Mouse (Mus musculus) left cerebral cortex, postnatal 25 days (tissue): ENCODE measurements around the gene Naif1. TPM values are rescaled to one million over a fixed set of nuclear protein-coding genes. Genes with fewer than 3 reads are reported as not detected.

Source experiments
- DNase-seq, 2 experiments: peaks; one replicate each; pipeline ENCODE4 v3.0.0; 2022; ENCODE audit warnings: low spot score in 2 of 2, mixed read lengths in 1 of 2
- intact Hi-C: fragments of 180-260 bp; cut with DNase I; formaldehyde crosslinking; loops from one replicate; pipeline ENCODE4 v1.15.1; 2025
- total RNA-seq, 2 experiments: library from RNA; stranded (reverse); gene quantifications; 2 replicates each; pipeline ENCODE4 v1.2.3; 2021

The Naif1 gene
- total RNA-seq, 2 experiments from 2014 or later = 4.2 TPM

DNA sequence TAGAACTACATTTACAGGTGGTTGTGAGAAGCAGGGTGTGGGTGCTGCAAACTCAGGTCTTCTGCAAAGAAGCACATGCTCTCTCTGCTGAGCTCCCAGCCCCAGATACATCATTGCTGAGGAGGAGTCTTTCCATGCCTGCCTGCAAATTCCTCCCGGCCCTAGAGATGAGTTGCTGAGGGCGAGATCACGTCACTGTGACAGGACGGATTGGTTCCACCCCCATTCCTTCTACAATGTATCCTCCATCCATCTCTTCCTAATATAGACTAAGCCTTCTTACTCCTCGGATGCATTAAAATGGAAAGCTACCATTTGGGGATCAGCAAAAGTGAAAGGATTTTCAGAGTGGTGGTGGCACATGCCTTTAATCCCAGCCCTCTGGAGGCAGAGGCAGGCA is 24.7 kb upstream of the Naif1 start:
- intact Hi-C loops = no loop called here
- DNase-seq = peak in 1 of 2 experiments; percentile 85

- no peak for DNase-seq
- intact Hi-C loops = no loop called here
Measured at GRCm38 (mm10) chr2:32426141-32426540, 24.1 kb upstream of the Naif1 start.

DNA sequence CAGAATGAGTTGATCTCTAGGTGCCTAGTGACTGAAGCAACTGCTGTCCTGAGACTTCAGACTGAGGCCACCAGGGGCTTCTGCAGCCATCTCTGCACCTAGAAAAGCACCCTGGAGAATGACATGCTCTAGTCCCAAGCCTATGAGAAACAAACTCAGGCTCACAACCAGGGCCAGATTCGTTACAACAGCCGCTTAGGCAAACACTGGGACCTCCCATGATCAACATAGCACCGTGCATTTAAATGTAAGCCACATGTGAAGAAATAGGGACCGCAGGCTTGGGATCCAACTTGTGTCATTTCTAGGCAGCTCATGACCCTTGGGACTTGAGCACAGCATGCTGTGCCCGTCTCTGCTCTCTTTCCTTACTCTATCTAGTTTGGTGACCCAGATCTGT is 22.5 kb upstream of the Naif1 start:
- intact Hi-C loops = no loop called here
- DNase-seq = no peak

DNA sequence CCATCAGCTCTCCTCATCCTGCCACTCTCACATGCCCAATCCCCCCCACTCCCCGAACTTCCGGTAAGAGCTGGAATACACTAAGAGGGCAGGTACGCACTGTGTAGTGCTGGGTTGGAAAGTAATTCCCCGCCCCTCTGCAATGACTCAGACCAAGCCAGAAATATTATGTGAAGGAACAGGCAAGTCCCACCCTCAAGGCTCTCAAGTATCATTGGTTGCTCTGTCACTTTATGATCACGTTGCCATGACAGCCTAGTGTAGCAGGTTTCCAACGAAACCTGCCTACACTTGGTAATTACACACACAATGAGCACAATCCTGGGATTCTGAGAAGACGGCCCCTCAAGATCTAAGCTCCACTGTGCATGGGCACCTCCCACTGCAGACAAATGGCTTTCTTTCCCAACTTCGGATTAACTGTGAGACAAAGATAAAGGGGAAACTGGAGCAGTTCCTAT is 22.0 kb upstream of the Naif1 start:
- DNase-seq = peak; percentile 75 to 91

DNA sequence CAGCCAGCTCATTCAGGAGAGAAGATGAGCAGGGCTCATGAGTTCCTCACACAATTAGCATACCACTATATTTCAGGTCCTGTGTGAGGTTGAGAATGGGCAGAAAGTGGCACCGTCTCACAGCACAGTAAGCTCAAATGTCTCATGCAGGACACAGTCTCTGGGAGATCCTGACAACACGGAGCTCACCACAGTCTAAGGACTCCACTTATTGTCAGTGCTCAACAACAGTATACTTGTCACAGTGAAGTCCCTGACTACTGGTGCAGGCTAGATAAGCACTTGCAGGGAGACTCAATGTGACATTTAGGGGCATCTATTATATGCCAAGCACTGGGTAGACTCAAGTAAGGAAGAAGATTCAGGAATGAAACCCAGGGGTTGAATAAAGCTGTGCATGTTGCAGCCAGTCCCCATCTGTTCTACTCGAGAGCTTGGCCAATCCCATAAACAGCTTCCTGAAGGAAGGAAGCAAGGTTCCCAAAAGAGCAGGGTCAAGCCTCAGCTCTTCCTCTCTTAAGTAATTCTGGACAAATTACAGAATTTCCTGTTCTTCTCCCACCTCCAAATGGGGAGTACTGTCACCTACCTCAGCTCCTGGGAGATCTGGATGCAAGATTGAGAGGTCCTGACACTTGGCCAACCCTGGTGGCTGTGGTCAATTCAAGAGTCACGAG is 20.9 kb upstream of the Naif1 start:
- DNase-seq = no peak
- intact Hi-C loops = no loop called here

More for the DNA sequence above, 22.0 kb upstream of the Naif1 start:
- intact Hi-C loops = no loop called here

DNA sequence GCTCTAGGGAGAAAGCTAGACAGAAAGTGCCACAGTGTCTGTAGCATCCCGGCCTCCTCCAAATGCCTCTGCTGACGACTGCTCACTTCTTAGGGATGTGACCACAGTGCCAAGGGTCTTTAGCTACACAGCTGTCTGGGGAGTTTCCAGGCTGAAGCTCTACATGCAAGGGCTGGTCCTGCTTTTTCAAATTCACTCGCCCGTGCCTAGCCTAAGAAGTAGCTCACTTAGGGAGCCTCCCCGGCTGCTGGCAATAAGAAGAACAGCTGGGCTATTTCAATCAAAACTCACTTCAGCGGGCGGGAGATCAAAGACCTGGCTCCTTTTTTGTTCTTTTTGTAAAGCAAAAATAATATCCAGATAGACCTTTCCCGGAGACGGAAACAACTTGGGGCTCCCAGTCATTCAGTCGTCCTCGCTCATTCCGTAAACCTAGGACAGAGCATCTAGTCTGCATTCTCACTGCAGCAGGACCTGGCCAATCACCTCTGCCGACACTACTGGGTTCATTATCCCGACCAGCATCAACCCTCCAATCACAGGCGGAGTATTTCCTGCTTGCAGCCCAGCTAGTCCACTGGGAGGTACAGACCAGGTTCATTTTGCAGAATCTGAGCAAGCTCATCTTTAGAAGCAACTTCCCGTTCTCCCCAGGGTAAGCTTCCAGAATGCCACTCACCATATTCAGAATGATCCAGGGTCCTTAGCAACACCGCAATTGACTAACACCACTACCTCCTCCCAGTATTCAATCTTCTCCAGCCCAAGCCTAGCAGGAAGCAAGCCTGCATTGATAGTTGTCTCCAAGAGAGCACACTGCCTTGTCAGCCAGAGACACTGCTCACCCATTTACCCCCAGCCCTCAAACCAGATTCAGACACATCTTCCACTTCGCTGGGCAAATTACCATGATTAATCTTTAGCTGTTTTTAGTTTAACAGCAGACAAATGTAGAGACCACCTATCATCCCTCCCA is 19.3 kb upstream of the Naif1 start:
- DNase-seq = peak; percentile 87 to 97
- intact Hi-C loops = loop anchor here (2.0 kb wide), 2 partner anchors 20 to 56 kb away; partner anchors contain the start of genes Naif1 and Slc25a25

DNA sequence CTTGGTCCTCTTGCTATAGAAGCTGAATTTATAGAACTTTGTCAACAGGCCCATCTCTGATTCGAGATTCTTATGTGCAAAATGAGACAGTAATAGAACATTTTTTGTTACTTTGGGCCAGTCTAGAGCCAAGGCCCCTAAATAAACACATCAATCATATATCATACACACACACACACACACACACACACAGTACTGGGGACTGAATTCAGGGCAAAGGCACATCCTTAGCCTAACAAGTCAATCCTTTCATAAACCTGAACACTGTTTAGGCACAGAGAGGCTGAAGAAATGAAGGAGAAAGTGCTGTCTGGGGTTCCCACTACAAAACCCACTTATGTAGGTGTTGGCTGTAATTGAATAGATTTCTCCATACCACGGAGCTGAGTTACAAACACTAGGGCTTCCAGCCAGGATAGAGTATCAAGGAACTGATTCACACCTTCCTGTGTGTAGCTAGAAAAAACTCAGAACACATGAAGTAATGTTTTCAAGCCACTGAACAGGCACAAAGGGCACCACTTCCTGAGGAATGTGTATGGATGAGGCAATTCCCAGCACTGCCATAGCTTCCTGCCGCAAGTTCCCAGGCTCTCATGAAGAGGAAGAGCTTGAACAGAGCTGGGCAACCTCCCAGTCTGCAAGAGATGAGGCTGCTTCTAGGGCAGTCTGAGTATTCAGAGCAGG is 13.4 kb upstream of the Naif1 start:
- DNase-seq = no peak
- intact Hi-C loops = no loop called here

DNA sequence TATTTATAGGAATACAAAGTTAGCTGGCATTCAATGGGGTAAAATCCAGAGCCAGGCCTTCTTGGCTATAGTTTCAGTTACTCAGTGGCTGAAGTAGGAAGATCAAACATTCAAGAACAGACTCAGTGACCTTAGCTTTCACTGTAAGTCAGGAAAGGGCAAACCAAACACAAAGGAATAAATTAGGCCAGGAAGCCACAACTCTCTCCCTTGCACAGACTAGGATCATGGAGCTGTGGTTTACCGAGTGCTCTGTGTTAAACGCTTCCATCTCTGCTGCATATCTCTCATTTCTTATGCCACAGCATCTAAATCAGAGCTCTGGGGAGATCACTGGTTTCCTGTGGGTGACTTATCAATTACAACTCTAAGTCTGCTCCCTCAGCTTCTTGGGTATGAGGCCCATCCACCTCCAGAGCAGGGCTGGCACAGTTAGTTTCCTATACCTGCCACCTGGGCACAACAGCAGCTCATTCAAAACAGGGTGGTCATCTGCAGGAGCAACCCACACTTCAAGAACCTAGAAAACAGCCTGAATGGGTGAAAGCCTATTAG is 12.6 kb upstream of the Naif1 start:
- DNase-seq = no peak
- intact Hi-C loops = no loop called here

DNA sequence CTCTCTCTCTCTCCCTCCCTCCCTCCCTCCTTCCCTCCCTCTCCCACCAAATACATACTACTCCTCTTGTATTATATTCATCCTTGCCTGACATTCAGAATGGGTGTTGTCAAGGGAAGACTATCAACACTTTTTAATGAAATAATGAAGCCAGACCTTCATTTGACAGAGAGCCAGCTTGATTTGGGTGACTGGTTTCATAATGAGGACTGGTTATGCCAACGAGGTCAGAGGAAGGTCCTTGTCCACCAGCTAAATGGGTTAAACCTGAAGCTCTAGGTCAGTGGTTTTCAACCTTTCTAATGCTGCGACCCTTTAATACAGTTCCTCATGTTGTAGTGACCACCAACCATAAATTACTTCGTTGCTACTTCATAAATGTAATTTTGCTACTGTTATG is 11.5 kb upstream of the Naif1 start:
- no peak for DNase-seq
- intact Hi-C loops = no loop called here

- intact Hi-C loops = no loop called here
- no peak for DNase-seq
Measured at GRCm38 (mm10) chr2:32439177-32439576, 11.1 kb upstream of the Naif1 start.

- intact Hi-C loops = no loop called here
- DNase-seq = no peak
Measured at GRCm38 (mm10) chr2:32440164-32440563, 10.1 kb upstream of the Naif1 start.

DNA sequence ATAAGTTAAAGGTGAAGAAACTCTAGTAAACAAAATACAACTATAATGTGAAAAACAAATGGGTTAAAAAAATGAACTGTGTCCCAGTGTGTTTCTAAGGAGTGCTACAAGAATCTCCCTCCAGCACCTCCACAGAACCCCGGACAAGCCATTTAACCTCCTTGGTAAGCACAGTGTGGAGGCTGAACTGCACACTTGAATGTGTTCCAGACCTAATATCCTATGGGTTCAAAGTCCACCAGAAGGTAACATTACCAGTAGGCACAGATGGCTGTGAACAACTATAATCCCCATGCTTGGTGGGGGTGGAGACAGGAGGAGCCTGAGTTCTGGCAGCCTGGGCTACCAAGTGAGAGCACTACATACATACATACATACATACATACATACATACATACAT is 9.6 kb upstream of the Naif1 start:
- DNase-seq = no peak
- intact Hi-C loops = no loop called here

DNA sequence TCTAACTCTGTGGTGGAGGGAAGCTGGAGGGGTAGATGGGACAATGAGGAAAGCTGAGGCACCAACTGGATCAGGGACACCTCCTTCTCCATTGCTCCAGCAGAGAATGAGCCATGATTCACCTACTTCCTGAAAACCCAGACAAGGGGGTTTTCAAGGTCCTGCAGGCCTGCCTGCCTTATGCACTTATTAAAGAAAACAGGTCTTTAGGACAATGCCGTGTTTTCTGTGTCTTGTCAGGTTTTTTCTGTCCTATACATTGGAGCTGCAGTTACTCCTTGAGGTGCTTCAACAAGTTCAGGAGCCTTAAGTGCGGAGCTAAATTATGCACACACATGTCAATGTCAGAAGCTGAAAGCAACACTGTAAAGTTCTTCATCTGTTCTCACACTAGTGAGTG is 8.7 kb upstream of the Naif1 start:
- intact Hi-C loops = no loop called here
- DNase-seq = no peak

GRCm38 (mm10) chr2:32445535-32445934 is 4.7 kb upstream of the Naif1 start:
- intact Hi-C loops = no loop called here
- DNase-seq = no peak

DNA sequence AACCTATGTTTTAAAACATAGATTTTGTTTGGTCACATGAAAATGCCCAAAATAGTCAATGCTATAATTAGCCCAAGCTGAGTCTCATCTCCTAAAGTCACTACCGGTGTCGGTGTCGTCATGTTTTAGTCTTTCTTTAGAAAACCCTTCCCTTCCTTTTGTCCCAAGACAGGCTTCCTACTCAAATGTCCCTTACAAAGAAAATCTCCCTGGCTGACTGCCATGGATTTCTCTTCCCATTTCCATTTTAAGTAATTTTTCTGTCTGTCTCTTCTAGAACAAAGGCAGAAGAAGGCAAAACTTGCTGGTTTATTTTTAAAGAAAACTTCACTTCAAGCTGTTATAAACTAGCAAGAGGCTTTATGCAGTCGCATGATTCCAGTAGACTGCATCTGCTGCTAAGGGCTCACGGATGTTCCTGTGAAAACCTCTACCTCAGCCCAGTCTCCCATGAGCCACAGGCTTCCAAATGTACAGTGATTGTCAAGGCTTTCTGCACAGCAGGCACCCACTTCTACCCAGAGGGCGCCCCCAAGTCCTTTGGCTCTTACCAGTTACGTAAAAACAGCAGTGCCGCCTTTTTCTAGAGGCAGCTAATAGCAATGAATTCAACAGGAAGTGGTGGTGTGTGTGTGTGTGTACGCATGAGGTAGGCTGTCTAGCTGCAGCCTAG is 2.9 kb upstream of the Naif1 start:
- peak; percentile 58 to 86 for DNase-seq
- intact Hi-C loops = no loop called here

GRCm38 (mm10) chr2:32448480-32448879 is 1.8 kb upstream of the Naif1 start:
- no peak for DNase-seq
- intact Hi-C loops = no loop called here

GRCm38 (mm10) chr2:32450881-32451844 is 906 bp downstream of the Naif1 start, which contains the start of gene Slc25a25:
TSS of gene Slc25a25 (minus strand) at chr2:32451445.
- peak; percentile 98 to 99 for DNase-seq
- intact Hi-C loops = loop anchor here (2.0 kb wide), 1 partner anchor 20 kb away; no protein-coding TSS in a partner anchor

DNA sequence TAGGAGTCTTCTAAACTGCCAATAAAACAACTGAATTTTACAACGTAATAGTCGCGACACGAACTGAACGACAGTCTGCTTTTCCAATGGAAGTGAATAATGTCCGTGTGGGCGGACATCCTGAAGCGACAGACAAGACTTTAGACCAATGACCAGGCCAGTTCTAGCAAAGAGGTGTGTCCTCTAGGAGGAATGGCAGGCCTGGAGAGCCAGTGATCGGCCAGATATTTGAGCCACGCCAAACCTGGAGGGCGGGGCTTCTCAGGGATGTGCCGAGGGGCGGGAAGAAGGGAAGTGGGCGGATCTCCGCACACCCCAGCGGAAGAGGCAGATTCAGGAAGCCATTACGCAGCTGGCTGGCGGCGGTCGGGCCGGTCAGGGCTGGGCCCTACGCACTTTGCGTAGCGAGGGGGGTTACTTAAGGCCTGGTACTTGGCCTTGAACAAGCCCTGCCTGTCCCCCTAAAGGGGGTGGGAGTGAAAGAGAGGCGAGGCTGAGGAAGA is 1.7 kb downstream of the Naif1 start:
- intact Hi-C loops = loop anchor here (2.0 kb wide), 1 partner anchor 21 kb away; no protein-coding TSS in a partner anchor
- DNase-seq = peak; percentile 99 to 100
